Mouse (Mus musculus) lung, adult 2 months (tissue): Measurements from ENCODE around the gene Myoz1. TPM values are rescaled to one million over a fixed set of nuclear protein-coding genes. Genes with fewer than 3 reads are reported as not detected.
A peak's percentile ranks its signal among the peaks of the same experiment; 100 is the strongest.

Source experiments
- DNase-seq: peaks from one replicate; pipeline ENCODE4 v3.0.0; 2022
- H3K4me1 ChIP-seq: fragments of 200-500 bp; 2 replicates; pipeline ENCODE4 v1.6.1; 2011; ENCODE audit warnings: low read length; ENCODE audit not compliant: control insufficient read depth, insufficient read depth
- H3K4me3 ChIP-seq: fragments of 200-500 bp; replicated peaks from 2 replicates; pipeline ENCODE3; 2011; ENCODE audit warnings: low read depth, mild to moderate bottlenecking, control low read depth, low read length; ENCODE audit errors: extremely low read depth
- CTCF ChIP-seq: fragments of 200-500 bp; IDR thresholded peaks from 2 replicates; pipeline ENCODE4 v1.5.1; 2011; ENCODE audit warnings: mild to moderate bottlenecking, low read length, control low read depth; ENCODE audit not compliant: insufficient read depth
- POLR2A ChIP-seq: fragments of 200-500 bp; IDR thresholded peaks from 2 replicates; pipeline ENCODE4 v1.6.1; 2011; ENCODE audit warnings: low read depth, mild to moderate bottlenecking, control low read depth, low read length, borderline replicate concordance; ENCODE audit errors: extremely low read depth
- WGBS: fragments of 180-500 bp; shearing (Covaris S2); methylation state at CpG from one replicate; pipeline ENCODE4 v1.1.7; 2018; 5-methylcytosine and 5-hydroxymethylcytosine counted together
- polyA plus RNA-seq: library from polyadenylated mRNA; depleted of rRNA; stranded (reverse); fragments of >200 nt; gene quantifications from 2 replicates; pipeline ENCODE4 v1.2.3, GENCODE M21; 2012

Gene Myoz1
- polyA plus RNA-seq, 1 experiment = 19.8 TPM

DNA sequence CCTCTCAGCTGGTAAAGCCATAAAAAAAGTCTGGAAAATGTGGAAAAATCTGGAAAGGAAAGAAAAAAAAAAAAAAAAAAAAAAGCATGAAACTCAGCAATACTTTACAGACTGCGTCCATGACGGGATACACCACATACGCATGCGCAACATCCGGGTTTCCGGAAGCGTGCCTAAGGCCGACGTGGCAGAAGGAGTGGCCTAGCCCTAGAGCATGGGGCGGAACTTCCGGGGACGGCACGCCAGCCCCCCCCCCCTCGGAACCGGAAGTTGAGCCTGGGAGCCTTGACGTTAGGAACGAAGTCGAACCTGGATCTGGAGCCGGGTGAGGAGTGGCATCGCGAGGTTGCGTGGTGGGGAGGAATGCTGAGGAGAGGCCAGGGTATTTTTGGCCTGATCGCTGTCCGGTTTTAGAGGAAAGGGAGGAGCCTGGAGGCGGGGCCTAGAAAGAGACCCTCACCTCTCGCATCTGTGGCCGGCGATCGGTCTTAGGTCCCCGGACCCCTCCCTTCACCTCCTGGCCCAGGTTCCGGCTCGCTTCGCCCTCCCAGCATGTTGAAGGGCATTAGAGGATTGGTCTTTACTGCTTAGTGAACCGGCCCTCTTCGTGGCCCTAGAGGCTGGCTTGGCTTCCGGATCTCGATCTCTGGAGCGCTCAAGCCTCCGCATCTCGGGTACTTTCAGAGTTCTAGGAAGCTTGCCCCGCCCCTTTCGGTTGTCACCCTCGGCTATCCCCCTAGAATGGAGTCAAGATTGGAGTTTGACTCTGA lies 17.9 kb upstream of the Myoz1 start, which contains the start of gene Sec24c:
Sec24c (plus strand) TSS at position 245 of the 770 bp plus-strand sequence.
- DNase-seq = peak; percentile 98
- peak within 1 kb of the TSS; percentile 90 for H3K4me3 ChIP-seq
- TF ChIP-seq CTCF (no peak), POLR2A (peak; percentile 88; the same call in 1 of the 2 replicates)
- peaks cover 3% of the 10 kb centered on the region for H3K4me1 ChIP-seq
- WGBS = under 1% methylated on average over 43 of the region's 43 CpGs

DNA sequence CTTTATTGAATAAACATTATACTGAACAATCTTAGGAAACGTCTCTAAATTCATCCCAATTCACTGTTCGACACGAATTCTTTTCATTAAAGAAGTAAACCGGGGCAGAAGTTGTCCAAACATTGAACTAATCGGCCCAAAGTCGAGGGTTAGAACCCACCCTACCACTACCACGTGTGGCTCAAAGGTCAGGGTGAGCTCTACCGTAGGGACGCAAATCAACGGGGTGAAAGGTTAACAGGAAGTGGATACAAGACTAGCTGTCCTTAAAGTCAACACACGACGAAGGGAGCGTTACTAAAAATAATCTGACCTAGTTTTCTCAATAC lies 17.4 kb upstream of the Myoz1 start:
- peak; percentile 49 for DNase-seq
- WGBS = 6% methylated on average over 13 of the region's 13 CpGs
- no peak for TF ChIP-seq POLR2A
- TF ChIP-seq CTCF = no peak
- Histone ChIP-seq H3K4me3 (peak overlapping the region; percentile 59), H3K4me1 (peaks cover 3% of the 10 kb centered on the region)

GRCm38 (mm10) chr14:20672990-20673389 lies 16.6 kb upstream of the Myoz1 start:
- no peak for DNase-seq

DNA sequence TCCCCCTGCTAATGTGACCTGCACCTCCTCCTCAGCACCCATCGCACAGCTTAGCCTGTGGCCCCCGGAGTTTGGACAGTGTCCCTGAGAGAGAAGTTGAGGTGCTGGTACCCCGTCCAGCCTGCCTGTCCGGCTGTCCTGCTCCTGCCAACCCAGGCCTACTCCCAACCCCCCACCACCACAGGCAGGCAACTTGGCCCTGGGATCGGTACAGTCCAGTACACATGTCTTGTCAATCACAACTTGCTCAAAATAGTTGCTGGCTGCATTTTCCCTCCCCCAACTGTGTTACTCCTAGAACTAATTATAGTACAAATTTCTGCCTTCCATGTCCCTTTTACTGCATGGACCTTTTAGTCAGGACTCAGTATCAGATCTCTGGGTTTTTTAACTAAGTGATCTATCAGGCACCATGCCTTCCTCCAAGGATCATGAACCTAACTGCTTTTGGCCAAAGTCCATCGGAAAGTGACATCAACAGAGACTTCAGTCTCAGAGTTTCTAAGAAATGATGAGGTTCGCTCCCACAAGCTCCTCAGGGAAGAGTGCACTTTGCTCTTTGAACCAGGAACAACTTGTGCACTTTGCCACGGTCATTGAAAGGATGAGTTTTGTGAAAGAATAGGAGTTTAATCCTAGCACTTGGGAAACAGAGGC lies 11.9 kb upstream of the Myoz1 start, which contains the start of gene Synpo2l:
Synpo2l (minus strand) TSS at position 201 of the 657 bp plus-strand sequence.
- TF ChIP-seq POLR2A = no peak
- TF ChIP-seq CTCF = no peak
- 76% methylated on average over 8 of the region's 8 CpGs for WGBS
- DNase-seq = no peak
- no peaks in the 10 kb centered on the region for H3K4me1 ChIP-seq
- no peak within 1 kb of the TSS for H3K4me3 ChIP-seq

More at GRCm38 (mm10) chr14:20672990-20673389, 16.6 kb upstream of the Myoz1 start:
- Histone ChIP-seq H3K4me3 (no peak overlapping the region), H3K4me1 (peaks cover 3% of the 10 kb centered on the region)
- TF ChIP-seq POLR2A = no peak
- 97% methylated on average over 2 of the region's 2 CpGs for WGBS

GRCm38 (mm10) chr14:20667469-20667868 lies 11.1 kb upstream of the Myoz1 start:
- 72% methylated on average over 1 of the region's 1 CpGs for WGBS
- no peak for DNase-seq
- Histone ChIP-seq H3K4me1 (no peaks in the 10 kb centered on the region), H3K4me3 (no peak overlapping the region)
- TF ChIP-seq CTCF (no peak), POLR2A (no peak)

DNA sequence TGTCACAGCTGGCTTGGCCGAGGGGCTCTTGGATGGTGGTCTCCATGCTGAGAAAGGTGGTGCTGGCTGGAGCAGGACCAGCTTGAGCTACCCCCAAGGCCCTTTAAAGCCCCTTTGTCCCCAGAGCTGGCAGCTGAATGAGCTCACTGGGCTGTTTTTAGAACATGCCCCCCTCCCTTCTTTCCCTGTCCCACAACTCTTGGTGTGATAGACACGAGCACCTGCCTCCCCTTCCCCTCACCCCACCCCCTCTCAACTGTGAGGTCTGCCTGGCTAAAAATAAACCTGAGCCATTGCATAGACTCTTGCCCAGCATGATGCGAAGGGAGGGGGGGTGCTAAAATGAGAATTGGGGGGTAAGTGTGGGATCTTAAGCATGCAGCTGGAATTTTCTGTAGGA lies 8.1 kb upstream of the Myoz1 start:
- WGBS = 53% methylated on average over 3 of the region's 3 CpGs
- TF ChIP-seq CTCF (no peak), POLR2A (no peak)
- Histone ChIP-seq H3K4me1 (no peaks in the 10 kb centered on the region), H3K4me3 (no peak overlapping the region)
- no peak for DNase-seq

- Histone ChIP-seq H3K4me3 (no peak overlapping the region), H3K4me1 (no peaks in the 10 kb centered on the region)
- 58% methylated on average over 2 of the region's 2 CpGs for WGBS
- TF ChIP-seq CTCF = no peak
- no peak for TF ChIP-seq POLR2A
- no peak for DNase-seq
Observed at GRCm38 (mm10) chr14:20663601-20664000, 7.3 kb upstream of the Myoz1 start.

DNA sequence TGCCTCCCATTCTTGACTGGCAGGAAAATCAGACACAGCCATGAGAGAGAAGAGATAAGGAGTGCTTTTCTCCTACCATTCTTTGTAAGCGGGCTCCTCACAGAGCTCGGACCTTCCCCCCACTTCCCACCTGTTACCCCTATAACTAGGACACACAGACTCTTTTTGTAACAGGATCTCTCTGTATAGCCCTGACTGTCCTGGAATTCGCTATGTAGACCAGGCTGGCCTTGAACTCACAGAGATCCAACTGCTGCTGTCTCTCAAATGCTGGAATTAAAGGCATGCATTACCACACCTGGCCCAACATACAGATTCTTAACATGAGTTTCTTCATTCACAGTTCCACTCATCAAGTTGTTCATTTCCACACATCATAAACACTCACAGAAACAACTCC lies 6.4 kb upstream of the Myoz1 start:
- no peak for TF ChIP-seq POLR2A
- Histone ChIP-seq H3K4me3 (no peak overlapping the region), H3K4me1 (no peaks in the 10 kb centered on the region)
- 94% methylated on average over 3 of the region's 3 CpGs for WGBS
- no peak for DNase-seq

GRCm38 (mm10) chr14:20661661-20662331 lies 5.5 kb upstream of the Myoz1 start:
- 26% methylated on average over 19 of the region's 19 CpGs for WGBS

More at GRCm38 (mm10) chr14:20661661-20662331, 5.5 kb upstream of the Myoz1 start:
- Histone ChIP-seq H3K4me3 (peak overlapping the region; percentile 58), H3K4me1 (no peaks in the 10 kb centered on the region)
- TF ChIP-seq POLR2A (no peak), CTCF (no peak)
- DNase-seq = peak; percentile 19
